Mouse (Mus musculus) embryonic facial prominence, embryonic 13.5 days (tissue): Measurements from ENCODE around the gene Ell. TPM values are rescaled to one million over a fixed set of nuclear protein-coding genes. Genes with fewer than 3 reads are reported as not detected.

ENCODE experiments used
- ATAC-seq: fragments of 200-750 bp; cut with Nextera tagmentation; 2 replicates; pipeline ENCODE4 v1.8.0; 2017; ENCODE audit warnings: low read depth; ENCODE audit not compliant: insufficient number of reproducible peaks, insufficient read depth, low FRiP score, low TSS enrichment
- H3K27ac ChIP-seq: fragments of 300-500 bp; sonication (generic); 2 replicates; pipeline ENCODE4 v1.5.1; 2015; ENCODE audit warnings: moderate library complexity, mild to moderate bottlenecking, inconsistent platforms
- H3K27me3 ChIP-seq: fragments of 300-500 bp; sonication (generic); 2 replicates; pipeline ENCODE4 v1.6.1; 2015; ENCODE audit warnings: mild to moderate bottlenecking, inconsistent platforms
- H3K36me3 ChIP-seq: fragments of 300-500 bp; sonication (generic); 2 replicates; pipeline ENCODE4 v1.6.1; 2015; ENCODE audit warnings: mild to moderate bottlenecking, inconsistent platforms
- H3K4me1 ChIP-seq: fragments of 300-500 bp; sonication (generic); 2 replicates; pipeline ENCODE4 v1.6.1; 2015; ENCODE audit warnings: inconsistent platforms
- H3K4me2 ChIP-seq: fragments of 300-500 bp; sonication (generic); 2 replicates; pipeline ENCODE4 v1.6.1; 2015; ENCODE audit warnings: moderate library complexity, mild to moderate bottlenecking, inconsistent platforms
- H3K4me3 ChIP-seq: fragments of 300-500 bp; sonication (generic); 2 replicates; pipeline ENCODE4 v1.5.1; 2015; ENCODE audit warnings: mild to moderate bottlenecking, inconsistent platforms
- H3K9ac ChIP-seq: fragments of 300-500 bp; sonication (generic); 2 replicates; pipeline ENCODE4 v1.6.1; 2015; ENCODE audit warnings: mild to moderate bottlenecking, inconsistent platforms
- H3K9me3 ChIP-seq: fragments of 300-500 bp; sonication (generic); 2 replicates; pipeline ENCODE4 v1.6.1; 2016; ENCODE audit warnings: inconsistent platforms
- WGBS: fragments of 180-500 bp; shearing (Covaris S2); methylation state at CpG from one replicate; pipeline ENCODE4 v1.1.7; 2015; ENCODE audit warnings: mixed read lengths; 5-methylcytosine and 5-hydroxymethylcytosine counted together
- polyA plus RNA-seq: library from polyadenylated mRNA; unstranded; fragments of >200 nt; fragmentation: Nextera tagmentation; extraction: Ambion mirVana; gene quantifications from 2 replicates; pipeline ENCODE4 v1.2.1, GENCODE M21; 2015

The Ell gene
- polyA plus RNA-seq, 1 experiment from 2014 or later = 20.6 TPM

GRCm38 (mm10) chr8:70604558-70604957 is 65.3 kb downstream of the Ell start:
- H3K9me3 ChIP-seq = no peaks in the 10 kb centered on the region
- no peak overlapping the region for H3K4me2 ChIP-seq
- no peak for ATAC-seq
- WGBS = 88% methylated on average over 7 of the region's 7 CpGs
- 0 out of 2 replicates have a peak overlapping the region, but pooled peaks have one; percentile 12 for H3K9ac ChIP-seq
- peaks cover 48% of the 10 kb centered on the region for H3K4me1 ChIP-seq
- no peak overlapping the region for H3K4me3 ChIP-seq
- H3K27ac ChIP-seq = no peak overlapping the region
- H3K36me3 ChIP-seq = peaks cover 23% of the 10 kb centered on the region
- H3K27me3 ChIP-seq = no peaks in the 10 kb centered on the region

- Histone ChIP-seq H3K27ac (no peak overlapping the region), H3K4me3 (peak overlapping the region; percentile 79; the same call in 1 of the 2 replicates), H3K9ac (peak overlapping the region; percentile 90; the same call in 1 of the 2 replicates), H3K4me1 (peaks cover 52% of the 10 kb centered on the region), H3K36me3 (peaks cover 22% of the 10 kb centered on the region), H3K4me2 (peak overlapping the region; percentile 93), H3K27me3 (0 out of 2 replicates have a peak, but pooled peaks cover 2% of the 10 kb centered on the region), H3K9me3 (no peaks in the 10 kb centered on the region)
- ATAC-seq = no peak
- 81% methylated on average over 9 of the region's 9 CpGs for WGBS
Observed at GRCm38 (mm10) chr8:70605871-70606779, 66.9 kb downstream of the Ell start.

- Histone ChIP-seq H3K27ac (no peak overlapping the region), H3K4me2 (peak overlapping the region; percentile 93), H3K9me3 (no peaks in the 10 kb centered on the region), H3K36me3 (peaks cover 15% of the 10 kb centered on the region), H3K27me3 (0 out of 2 replicates have a peak, but pooled peaks cover 3% of the 10 kb centered on the region), H3K9ac (peak overlapping the region; percentile 90), H3K4me1 (peaks cover 54% of the 10 kb centered on the region), H3K4me3 (peak overlapping the region; percentile 79)
- 57% methylated on average over 18 of the region's 18 CpGs for WGBS
- ATAC-seq = no peak
Observed at GRCm38 (mm10) chr8:70606780-70607602, 67.7 kb downstream of the Ell start.

DNA sequence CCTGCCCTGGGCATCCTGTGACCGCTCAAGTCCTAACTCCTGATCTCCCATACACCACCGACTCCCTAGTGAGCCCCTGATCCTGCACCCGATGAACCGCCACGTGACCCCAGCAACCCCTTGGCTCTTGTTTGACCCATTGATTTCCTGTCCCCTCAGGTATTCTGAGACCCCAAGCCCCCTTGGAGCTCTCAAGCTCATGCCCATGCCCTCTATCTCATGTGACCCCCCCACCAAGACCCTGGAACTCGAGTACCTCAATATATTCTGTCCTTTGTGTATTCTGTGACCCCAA is 68.3 kb downstream of the Ell start:
- Histone ChIP-seq H3K4me2 (peak overlapping the region; percentile 93), H3K4me1 (peaks cover 55% of the 10 kb centered on the region), H3K27ac (peak overlapping the region; percentile 97), H3K36me3 (peaks cover 10% of the 10 kb centered on the region), H3K4me3 (peak overlapping the region; percentile 79), H3K9me3 (no peaks in the 10 kb centered on the region), H3K9ac (peak overlapping the region; percentile 90), H3K27me3 (0 out of 2 replicates have a peak, but pooled peaks cover 3% of the 10 kb centered on the region)
- WGBS = 23% methylated on average over 6 of the region's 6 CpGs
- no peak for ATAC-seq

GRCm38 (mm10) chr8:70607898-70608748 is 68.9 kb downstream of the Ell start:
- Histone ChIP-seq H3K4me2 (peak overlapping the region; percentile 93), H3K36me3 (peaks cover 4% of the 10 kb centered on the region; the same call in 1 of the 2 replicates), H3K9me3 (no peaks in the 10 kb centered on the region), H3K4me1 (peaks cover 55% of the 10 kb centered on the region), H3K27me3 (0 out of 2 replicates have a peak, but pooled peaks cover 3% of the 10 kb centered on the region), H3K4me3 (peak overlapping the region; percentile 79), H3K9ac (peak overlapping the region; percentile 90), H3K27ac (peak overlapping the region; percentile 97)
- no peak for ATAC-seq
- WGBS = under 1% methylated on average over 84 of the region's 84 CpGs

DNA sequence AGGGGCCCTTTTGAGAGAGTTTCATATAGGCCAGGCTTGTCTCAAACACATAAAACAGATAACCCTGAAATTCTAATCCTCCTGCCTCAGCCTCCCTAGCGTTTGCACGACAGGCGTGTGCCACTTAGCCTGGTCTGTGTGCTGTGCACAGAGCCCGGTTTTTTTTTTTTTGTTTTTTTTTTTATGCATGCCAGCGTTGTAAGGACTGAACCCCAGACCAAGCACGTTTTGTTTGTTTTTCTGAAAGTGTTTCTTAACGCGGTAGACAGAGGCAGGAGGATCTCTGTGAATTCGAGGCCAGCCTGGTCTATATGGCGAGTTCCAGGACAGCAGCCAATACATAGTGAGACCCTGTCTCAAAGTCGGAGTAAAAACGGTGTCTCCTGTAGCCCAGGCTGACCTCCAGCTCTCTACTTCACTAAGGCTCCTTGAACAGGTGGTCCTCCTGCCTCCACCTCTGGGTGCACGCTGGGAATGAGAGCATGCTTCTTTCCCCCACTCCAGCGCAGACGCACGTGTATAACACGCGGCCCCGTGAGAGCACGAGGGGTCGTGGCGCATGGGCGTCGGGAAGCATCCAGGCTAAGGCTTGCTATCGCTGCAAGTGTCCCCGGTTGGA is 69.6 kb downstream of the Ell start, which contains the start of gene Ssbp4:
Gene Ssbp4 (minus strand): TSS at position 124 of the 619 bp plus-strand sequence.
- Histone ChIP-seq H3K36me3 (peaks cover 4% of the 10 kb centered on the region; the same call in 1 of the 2 replicates), H3K4me1 (peaks cover 55% of the 10 kb centered on the region), H3K4me2 (peak within 1 kb of the TSS; percentile 93), H3K4me3 (peak within 1 kb of the TSS; percentile 79), H3K9me3 (no peaks in the 10 kb centered on the region), H3K9ac (peak within 1 kb of the TSS; percentile 90), H3K27ac (peak within 1 kb of the TSS; percentile 97), H3K27me3 (0 out of 2 replicates have a peak, but pooled peaks cover 3% of the 10 kb centered on the region)
- WGBS = 5% methylated on average over 26 of the region's 26 CpGs
- no peak for ATAC-seq

DNA sequence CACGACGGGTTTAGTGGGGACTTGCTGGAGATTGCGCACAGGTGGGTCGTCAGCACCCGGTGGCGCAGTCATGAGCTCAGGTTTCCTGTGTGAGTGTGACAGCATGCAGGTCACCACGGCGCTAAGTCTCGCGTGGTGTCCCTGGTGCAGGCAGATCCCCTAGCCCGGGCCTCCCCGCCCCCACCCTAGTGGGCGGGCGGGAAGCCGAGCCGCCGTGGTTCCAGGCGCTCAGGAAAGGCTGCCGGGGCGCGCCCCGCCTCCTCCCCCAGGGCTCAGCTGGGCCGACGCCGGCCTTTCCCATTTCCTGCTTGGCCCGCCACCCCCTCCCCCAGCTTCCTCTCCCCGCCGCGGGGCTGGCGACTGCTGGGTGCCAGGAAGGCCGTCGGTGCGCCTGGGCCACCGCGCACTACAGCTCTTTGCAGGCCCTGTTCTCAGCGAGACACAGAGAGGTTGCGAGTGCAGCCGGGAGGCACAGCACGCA is 70.2 kb downstream of the Ell start:
- Histone ChIP-seq H3K4me3 (peak overlapping the region; percentile 79), H3K9me3 (no peaks in the 10 kb centered on the region), H3K4me2 (peak overlapping the region; percentile 93), H3K27ac (peak overlapping the region; percentile 97), H3K9ac (peak overlapping the region; percentile 75), H3K4me1 (peaks cover 55% of the 10 kb centered on the region), H3K36me3 (0 out of 2 replicates have a peak, but pooled peaks cover 4% of the 10 kb centered on the region), H3K27me3 (0 out of 2 replicates have a peak, but pooled peaks cover 3% of the 10 kb centered on the region)
- ATAC-seq = peak; percentile 50
- 1% methylated on average over 39 of the region's 39 CpGs for WGBS

- peak; percentile 71 for ATAC-seq
- under 1% methylated on average over 44 of the region's 45 CpGs for WGBS
- H3K27me3 ChIP-seq = 0 out of 2 replicates have a peak, but pooled peaks cover 3% of the 10 kb centered on the region
- H3K9me3 ChIP-seq = no peaks in the 10 kb centered on the region
- H3K4me3 ChIP-seq = peak overlapping the region; percentile 79
- H3K4me1 ChIP-seq = peaks cover 55% of the 10 kb centered on the region
- peak overlapping the region; percentile 97 for H3K27ac ChIP-seq
- H3K9ac ChIP-seq = peak overlapping the region; percentile 75
- no peaks in the 10 kb centered on the region for H3K36me3 ChIP-seq
- H3K4me2 ChIP-seq = peak overlapping the region; percentile 93
Observed at GRCm38 (mm10) chr8:70609849-70610795, 70.9 kb downstream of the Ell start.

DNA sequence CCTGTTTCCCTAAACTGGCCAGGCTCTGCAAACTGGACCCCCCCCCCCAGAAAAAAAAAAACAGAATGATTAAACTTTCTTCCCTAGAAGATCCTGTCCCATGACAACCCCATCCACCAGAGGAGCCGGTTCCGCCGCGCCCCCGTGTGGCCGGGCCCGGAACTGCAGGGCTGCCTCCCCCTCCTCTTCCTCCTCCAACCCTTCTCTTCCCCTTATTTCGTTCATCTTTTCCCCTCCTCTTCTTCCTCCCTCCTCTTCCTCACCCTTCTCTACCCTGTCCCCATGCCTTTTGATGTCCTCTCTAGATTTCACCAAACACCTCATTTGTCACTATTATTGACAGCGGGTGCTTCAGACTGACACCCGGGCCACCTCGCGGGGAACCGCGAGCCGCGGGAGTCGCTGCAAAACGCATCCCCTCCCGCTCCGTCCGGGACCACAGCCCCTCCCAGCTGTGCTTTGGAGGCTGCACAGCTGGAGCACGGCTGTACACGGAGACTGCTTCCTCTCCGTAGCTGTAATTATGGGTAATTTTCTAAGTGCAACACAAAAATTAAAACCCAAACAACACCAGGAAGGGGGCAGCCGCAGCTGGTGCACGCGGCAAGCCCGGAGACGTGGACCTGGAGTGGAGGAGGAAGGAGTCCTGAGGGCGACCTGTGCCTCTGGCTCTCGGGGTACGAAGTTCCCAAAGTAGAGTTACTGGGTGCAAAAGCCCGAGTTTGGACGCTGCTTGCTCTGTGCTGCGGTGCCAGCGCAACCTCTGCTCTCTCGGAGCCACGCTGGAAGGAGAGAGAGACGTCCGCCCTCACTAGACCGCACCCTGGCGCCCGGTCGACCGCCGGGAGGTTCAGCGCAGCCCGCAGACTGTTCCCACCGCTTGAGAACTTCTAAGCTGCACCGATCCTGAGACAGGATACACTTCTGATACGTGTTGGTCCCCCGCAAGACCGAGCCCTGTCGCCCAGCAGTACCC is 71.8 kb downstream of the Ell start:
- peak overlapping the region; percentile 93 for H3K4me2 ChIP-seq
- peak overlapping the region; percentile 79 for H3K4me3 ChIP-seq
- peaks cover 53% of the 10 kb centered on the region for H3K4me1 ChIP-seq
- 0 out of 2 replicates have a peak, but pooled peaks cover 3% of the 10 kb centered on the region for H3K27me3 ChIP-seq
- peak overlapping the region; percentile 75 for H3K9ac ChIP-seq
- H3K9me3 ChIP-seq = no peaks in the 10 kb centered on the region
- H3K27ac ChIP-seq = peak overlapping the region; percentile 97
- no peaks in the 10 kb centered on the region for H3K36me3 ChIP-seq
- ATAC-seq = no peak
- under 1% methylated on average over 54 of the region's 54 CpGs for WGBS
